Mouse (Mus musculus): ENCODE data around the gene Sdccag8.
"Not testable (repeated sequence)": the region's sequence is repeated elsewhere in the genome, so short reads cannot be mapped to it uniquely, and the experiment has no call there.

Sdccag8 gene

GRCm38 (mm10) chr1:176828666-176829065 lies 14.2 kb downstream of the Sdccag8 start:
- no peak for DNase-seq

- DNase-seq: no peak
Observed at GRCm38 (mm10) chr1:176832071-176832470, 17.6 kb downstream of the Sdccag8 start.

DNA sequence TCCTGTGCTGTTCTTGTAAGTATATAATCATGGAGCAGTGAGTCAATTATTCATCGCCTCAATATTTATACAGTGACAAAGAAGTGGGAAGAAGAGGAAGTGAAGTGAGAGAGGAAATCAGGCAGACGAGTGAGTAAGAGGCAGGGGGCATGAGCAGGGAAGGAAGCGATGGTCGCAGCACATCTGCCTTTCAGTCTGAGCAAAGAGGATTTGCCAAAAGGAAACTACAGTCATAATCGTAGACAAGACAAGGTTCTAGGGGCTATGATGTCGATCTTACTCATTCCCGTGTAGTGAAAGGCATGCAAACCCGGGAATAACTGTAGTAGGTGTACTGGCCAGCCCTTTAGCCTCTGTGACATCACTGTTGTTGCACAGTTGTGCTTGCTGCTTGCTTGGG lies 18.1 kb downstream of the Sdccag8 start:
- no peak for DNase-seq

- no peak for DNase-seq
Observed at GRCm38 (mm10) chr1:176833257-176833656, 18.8 kb downstream of the Sdccag8 start.

- DNase-seq: no peak
Observed at GRCm38 (mm10) chr1:176833948-176834347, 19.5 kb downstream of the Sdccag8 start.

- DNase-seq: peak; percentile 49
Observed at GRCm38 (mm10) chr1:176834880-176835279, 20.4 kb downstream of the Sdccag8 start.

GRCm38 (mm10) chr1:176835501-176836294 lies 21.2 kb downstream of the Sdccag8 start:
- DNase-seq: peak; percentile 25

DNA sequence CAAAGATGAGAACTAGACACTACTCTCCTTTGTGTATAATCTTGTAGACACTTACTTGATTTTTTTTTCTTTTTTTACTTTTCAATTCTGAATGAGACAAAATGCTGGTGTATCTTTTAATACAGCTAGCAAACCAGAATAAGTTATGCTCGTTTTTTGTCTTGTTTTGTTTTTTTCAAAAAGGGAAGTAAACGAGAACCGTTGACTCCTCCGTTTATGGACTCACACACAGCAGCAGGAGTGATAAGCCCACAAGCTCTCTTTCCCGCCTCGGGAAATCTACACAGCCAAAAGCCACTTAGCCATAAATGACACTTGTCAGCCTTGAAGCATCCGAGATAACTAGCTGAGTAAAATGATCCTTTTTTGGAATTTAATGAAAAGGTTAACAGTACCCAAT lies 22.1 kb downstream of the Sdccag8 start:
- not testable (repeated sequence) for DNase-seq

DNA sequence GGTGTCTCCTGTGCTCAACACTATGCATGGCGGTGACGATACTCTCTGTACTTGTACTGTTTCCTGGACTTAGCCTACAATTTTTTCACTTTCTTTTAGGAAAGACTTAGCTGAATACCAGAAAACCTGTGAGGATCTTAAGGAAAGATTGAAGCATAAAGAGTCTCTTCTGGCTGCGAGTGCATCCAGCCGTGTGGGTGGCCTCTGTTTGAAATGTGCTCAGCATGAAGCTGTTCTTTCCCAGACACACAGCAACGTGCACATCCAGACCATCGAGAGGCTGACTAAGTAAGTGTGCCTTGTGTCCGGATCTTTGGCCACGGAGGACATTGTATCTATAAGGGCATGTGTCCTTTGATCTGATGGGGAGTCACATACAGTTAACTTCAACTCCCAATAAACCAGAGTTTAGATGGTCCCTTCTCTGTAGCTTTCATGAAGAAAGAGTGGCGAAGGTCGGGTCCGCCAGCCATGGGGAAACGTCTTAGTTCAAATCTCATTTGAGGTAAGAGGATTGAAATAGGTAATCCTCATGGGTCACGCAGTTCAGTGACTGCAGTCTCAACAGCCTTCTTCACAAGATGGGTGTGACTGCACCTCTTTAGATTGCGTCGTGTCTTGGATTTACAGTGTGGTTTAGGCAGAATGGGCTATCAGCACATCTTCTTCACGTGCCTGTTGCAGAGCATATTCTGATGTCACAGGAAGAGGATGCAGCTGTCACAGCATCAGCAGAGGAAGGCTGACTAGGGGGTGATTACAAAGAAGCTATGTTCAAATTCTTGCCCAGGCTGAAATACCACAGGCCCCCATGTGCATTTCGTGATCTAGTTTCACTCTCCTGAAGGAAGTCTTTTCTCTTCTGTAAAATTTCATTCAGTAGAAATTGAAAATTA lies 30.9 kb downstream of the Sdccag8 start:
- DNase-seq: peak; percentile 45

- no peak for DNase-seq
Observed at GRCm38 (mm10) chr1:176847118-176847859, 32.8 kb downstream of the Sdccag8 start.

GRCm38 (mm10) chr1:176848613-176849290 lies 34.3 kb downstream of the Sdccag8 start:
- no peak for DNase-seq

DNA sequence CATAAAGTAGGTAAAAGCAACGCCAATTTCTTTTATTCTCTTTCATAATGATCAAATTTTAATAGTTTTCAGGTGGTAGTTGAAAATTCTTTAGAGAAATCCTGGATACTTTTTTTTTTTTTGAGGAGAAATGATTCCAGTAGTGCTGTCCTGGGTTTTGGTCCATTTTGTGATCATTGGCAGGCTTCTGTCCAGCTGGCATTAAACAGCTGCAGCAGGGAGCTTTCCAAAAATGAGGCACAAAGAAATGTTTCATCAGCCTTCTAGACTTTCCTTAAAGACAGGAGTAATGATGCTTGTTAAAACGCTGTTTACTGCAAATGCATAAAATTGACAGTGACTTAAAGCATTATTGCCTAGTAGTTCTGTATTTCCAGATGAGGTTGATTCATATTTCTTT lies 34.9 kb downstream of the Sdccag8 start:
- DNase-seq: no peak

- DNase-seq: no peak
Observed at GRCm38 (mm10) chr1:176851401-176851800, 36.9 kb downstream of the Sdccag8 start.

- no peak for DNase-seq
Observed at GRCm38 (mm10) chr1:176852813-176853590, 38.5 kb downstream of the Sdccag8 start.

- DNase-seq: peak; percentile 86
Observed at GRCm38 (mm10) chr1:176861981-176862644, 47.7 kb downstream of the Sdccag8 start.

GRCm38 (mm10) chr1:176870501-176870900 lies 56.0 kb downstream of the Sdccag8 start:
- DNase-seq: peak; percentile 70

DNA sequence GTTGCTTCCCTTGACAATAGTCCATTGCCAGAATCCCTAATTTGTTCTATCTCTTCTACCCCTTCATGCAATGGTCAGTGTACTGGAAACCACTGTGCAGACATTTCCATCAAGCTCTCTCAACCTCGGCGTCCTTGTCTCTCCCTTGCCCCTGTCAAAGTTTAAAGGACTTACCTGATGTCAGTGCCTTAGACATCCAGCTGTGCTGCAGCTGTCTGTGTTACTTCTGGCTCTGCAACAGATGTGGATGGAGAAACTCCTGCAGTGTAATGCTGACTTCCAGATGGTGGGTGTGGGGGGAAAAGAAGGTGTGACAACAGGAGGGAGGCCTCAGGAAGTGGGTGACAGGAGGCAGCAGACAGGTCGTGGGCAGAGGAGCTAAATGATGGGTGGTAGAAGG lies 57.5 kb downstream of the Sdccag8 start:
- DNase-seq: no peak

GRCm38 (mm10) chr1:176873463-176873862 lies 59.0 kb downstream of the Sdccag8 start:
- no peak for DNase-seq

GRCm38 (mm10) chr1:176874155-176874554 lies 59.7 kb downstream of the Sdccag8 start:
- DNase-seq: no peak

DNA sequence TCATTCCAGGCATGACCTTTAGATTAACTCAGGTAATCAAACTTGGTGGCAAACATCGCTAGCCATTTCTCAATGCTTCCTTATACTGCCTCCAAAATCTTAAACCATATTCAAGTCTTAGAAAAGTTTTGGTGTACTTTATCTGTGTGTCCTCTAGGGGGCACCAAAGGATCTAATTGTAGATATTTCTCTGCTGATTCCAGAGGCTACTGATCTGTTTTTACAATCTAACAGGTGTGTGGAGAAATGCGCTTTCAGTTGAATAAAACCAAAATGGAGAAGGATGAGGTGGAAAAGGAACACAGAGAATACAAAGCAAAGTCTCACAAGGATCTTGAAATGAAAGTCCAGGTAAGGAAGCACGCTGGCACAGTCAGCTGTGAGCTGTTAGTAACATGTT lies 63.3 kb downstream of the Sdccag8 start:
- peak; percentile 77 for DNase-seq

DNA sequence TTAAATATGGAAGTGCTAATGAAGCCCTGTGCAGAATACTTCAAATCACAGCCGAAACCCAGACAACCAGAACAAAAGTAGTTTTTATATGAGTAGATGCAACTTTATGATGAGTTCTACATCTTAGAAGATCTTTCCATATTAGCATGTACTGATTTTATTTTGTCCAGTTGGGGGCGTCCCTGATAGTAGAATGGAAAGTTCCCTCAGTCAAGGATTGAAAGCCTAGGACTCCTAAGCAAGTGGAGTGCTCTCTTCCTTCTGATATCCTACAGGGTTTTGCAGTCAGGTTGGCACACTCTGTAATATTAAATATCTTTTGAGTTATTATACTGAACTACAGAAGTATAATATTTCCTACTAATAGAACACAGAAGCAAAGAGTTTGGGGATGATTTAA lies 64.5 kb downstream of the Sdccag8 start:
- peak; percentile 75 for DNase-seq
